Mouse (Mus musculus) kidney, adult 18-20 months (tissue): ENCODE results near the gene Gm49673.
"Not testable (repeated sequence)": the region's sequence is repeated elsewhere in the genome, so short reads cannot be mapped to it uniquely, and the experiment has no call there.

Experiments used
- DNase-seq: peaks from one replicate; pipeline ENCODE4 v3.0.0; 2021

Gm49673 gene

DNA sequence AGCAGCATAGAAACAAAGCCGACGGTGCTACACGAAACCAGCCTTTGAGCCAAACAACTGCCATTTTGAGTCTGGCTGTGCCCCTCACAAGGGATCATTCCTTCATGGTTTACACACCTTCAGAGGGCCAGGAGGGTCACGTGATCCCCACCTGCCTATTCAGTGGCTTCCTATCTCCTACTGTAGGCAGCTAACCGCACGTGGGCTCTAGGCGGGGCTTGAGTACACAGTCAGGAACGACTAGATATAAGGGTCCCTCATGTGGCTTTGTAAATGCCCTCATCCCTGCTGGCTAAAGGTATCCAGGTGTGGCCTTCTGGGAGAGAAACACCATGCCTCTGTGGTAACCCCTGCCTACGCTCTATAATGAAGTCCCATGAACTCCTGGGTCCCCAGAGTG lies 18.0 kb downstream of the Gm49673 start:
- not testable (repeated sequence) for DNase-seq

DNA sequence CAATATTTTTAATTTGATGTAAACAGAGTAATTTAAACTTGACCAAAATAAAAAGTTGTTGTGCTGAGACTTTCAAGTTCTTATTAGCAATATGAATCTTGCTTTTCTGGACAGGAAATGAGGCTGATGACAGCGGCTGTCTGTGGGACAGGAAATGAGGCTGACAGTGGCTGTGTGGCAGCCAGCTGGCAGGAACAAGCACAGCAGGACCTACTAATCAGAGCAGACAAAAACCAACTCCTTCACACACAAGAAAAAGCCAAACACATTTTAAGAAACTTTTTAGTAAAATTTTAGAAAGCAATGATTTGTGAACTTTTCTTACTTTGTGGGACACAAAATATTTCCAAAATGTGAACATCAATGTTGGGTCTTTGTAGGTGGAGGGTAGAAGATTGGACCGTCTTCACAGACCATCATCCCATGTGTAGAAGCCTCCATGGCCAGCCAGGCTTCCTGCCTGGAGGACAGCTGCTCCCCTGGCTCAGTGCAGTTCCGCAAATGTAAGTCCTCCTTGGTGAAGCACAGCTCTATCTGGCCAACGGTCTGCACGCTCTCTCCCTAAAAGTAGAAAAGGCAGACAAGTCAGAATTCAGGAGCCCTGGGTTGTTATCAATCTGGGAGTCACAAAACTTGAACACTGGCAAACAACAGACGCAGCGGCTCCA lies 19.1 kb downstream of the Gm49673 start:
- DNase-seq, result not testable (repeated sequence)

DNA sequence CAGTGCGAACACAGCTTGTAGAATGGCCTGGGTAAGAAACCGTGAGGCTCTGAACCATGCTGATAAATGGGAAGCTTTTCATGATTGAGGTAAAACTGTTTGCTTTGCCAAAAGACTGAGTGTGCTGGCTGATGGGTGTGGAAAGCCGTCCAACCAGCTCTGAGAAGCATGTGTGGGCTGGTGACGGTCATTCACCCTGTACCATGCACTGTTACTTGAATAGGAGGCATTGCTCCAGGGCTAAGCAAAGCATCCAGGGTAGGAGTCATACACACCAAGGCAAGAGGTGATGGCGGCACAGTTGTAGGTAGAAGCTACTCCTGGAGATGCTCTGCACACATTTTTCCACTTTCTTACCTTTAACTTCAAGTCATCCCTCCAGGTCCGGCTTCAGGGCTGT lies 23.0 kb downstream of the Gm49673 start:
- not testable (repeated sequence) for DNase-seq

DNA sequence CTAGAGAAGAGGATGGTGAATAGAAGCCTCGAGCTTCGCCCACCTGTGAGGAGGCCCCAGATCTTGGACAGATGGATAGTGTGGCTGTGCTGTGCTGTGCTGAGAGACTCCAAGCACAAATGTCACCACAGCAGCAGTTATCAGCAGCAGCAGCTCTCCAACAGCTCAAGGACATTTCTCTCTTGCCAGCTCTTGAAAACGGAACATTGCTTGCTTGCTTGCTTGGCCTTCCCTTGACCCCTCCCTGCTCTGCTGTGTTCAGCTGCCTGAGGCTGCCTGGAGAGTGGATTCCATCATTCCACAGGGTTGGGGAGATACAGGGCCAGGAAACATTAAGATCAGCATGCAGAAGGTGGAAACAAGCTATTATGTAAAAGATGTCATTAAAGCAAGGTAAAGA lies 24.6 kb downstream of the Gm49673 start:
- not testable (repeated sequence) for DNase-seq

DNA sequence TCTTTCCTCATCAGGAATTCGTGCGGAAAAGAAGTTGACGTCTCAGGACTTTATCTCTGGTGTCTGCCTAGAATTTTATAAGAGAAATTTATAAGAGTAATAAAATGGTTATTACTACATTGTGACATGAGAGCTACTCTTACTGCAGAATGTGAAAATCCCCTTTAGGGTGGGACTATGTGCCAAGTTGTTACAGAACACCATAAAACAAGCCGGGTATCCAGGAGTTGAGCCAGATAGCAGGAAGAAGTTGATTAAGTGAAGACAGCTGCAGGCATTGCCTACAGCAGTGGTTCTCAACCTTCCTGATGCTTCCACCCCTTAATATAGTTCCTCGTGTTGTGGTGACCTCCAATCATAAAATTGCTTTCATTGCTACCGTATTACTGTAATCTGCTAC lies 30.7 kb downstream of the Gm49673 start:
- not testable (repeated sequence) for DNase-seq

DNA sequence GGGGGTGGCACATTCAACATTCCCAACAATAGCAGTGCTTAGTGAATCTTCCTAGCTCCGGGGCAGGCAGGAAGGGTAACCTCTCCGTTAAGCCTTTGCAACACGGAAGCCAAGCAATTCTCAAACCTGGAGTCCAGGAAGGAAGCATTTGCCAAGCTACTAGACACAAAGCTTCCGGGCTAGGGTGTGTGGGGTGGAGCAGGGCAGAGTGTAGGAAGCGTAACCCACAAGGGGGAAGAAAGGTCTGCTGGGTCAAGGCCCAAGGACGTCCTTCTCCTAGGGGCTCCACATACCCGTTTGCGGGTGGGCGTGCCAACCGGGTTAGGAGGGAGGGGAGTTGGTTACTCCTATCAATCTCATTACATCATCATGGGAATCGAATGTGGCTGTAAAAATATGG lies 31.2 kb downstream of the Gm49673 start:
- DNase-seq, result peak; percentile 28

DNA sequence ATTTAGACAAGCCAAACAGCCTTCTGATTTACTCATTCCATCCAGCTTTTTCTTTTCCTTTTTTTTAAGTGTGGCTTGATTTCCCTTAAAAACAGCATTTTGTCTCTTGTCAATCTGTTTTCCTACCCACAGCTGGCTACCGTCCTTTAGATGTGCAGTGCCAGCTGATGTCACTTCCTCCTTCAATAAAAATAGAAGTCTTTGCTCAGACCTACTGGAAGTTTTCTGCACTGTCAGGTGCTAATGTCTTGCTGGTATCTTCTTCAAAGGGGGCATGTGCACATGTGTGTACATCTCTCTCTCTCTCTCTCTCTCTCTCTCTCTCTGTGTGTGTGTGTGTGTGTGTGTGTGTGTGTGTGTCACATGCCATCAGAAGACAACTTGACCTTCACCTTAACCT lies 35.4 kb downstream of the Gm49673 start:
- not testable (repeated sequence) for DNase-seq

DNA sequence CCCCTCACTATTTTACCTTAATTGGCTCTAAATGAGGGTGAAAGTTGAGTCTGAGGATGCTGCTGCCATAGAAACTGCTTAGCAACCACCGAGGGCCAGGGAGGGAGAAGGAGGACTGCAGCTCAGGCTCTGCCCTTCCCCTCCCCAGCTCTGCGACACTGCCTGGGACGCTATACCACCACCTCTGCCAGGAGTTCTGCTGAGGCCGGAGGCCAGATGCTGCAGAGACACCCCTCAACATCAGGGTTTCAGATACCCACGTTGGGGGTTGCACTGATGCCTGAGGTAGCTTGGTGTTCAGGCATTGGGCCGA lies 46.3 kb downstream of the Gm49673 start:
- DNase-seq, result not testable (repeated sequence)

DNA sequence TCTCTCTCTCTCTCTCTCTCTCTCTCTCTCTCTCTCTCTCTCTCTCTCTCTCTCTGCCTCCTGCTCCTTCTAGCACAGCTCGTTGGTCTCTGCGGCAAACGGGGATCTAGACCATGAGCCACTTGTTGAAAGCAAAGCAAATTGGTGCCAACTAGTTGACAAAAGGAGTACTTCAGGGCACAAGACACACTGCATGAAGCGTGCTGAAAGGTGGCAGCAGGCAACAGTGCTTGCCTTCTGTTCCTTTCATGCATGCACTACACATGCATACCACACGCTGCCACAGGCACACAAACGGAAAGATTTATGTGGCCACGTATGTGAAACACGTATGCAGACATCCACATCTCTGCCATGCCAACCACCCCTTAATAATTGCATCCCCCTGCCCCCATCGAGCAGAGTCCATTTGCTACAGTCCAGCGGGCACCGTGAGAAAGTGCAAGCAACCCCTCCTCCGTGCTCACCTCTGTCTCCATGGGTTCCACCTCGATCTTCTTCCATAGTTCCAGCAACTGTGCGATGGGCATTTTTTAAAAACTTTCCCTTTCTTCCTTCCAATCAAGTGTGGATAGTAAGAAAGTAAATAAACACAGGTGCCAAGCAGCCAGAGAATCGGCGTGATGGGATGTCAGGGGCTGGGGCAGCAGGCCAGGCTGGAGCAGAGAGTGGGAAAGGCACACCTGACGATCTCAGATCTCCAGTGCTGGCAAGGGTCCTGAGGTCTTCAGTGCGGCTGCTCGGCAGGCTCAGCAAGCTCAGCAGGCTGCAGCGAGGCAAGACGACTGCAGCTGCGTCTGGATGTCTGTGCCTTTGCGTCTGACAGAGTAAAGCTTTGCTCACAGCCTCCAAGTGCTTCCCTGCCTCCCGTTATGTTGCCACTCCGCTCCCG lies 46.9 kb downstream of the Gm49673 start:
- DNase-seq, result not testable (repeated sequence)

DNA sequence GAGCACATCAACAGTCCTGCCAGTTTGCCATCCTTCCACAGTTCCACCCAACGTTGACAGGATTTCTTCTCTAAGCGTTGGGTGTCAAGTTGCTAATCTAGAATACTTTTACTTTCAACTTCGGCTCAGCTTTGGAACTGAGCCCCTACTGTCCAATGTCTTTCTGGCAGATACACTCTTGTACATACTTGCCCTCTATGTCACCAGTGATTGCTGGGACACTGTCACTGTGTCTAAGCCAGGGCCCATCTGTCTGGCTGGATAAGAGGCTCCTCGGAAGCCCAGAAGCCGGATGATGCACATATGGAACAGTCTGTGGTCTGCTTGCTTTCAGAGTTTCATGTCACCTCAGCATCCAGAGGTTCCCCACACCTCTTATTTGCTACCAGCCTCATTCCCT lies 51.4 kb downstream of the Gm49673 start:
- peak; percentile 10 for DNase-seq

DNA sequence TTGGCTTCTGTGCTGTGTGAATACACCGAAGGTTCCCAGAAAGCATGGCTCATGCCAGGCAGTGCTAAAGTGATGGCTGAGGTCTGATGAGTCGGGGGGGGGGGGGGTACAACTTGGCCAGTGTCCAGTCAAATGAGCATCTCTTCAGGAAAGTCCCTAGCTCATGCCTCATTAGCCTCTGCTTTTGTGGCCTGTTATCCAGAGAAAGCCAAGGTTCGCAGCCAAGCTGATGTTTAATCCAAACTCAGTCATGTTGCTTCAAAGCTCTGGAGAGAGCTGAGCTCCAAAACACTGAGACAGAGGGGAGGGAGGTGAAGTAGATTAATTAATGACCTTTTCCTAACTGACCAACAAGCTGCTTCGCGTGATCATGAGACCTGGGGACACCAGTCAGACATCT lies 51.9 kb downstream of the Gm49673 start:
- not testable (repeated sequence) for DNase-seq

DNA sequence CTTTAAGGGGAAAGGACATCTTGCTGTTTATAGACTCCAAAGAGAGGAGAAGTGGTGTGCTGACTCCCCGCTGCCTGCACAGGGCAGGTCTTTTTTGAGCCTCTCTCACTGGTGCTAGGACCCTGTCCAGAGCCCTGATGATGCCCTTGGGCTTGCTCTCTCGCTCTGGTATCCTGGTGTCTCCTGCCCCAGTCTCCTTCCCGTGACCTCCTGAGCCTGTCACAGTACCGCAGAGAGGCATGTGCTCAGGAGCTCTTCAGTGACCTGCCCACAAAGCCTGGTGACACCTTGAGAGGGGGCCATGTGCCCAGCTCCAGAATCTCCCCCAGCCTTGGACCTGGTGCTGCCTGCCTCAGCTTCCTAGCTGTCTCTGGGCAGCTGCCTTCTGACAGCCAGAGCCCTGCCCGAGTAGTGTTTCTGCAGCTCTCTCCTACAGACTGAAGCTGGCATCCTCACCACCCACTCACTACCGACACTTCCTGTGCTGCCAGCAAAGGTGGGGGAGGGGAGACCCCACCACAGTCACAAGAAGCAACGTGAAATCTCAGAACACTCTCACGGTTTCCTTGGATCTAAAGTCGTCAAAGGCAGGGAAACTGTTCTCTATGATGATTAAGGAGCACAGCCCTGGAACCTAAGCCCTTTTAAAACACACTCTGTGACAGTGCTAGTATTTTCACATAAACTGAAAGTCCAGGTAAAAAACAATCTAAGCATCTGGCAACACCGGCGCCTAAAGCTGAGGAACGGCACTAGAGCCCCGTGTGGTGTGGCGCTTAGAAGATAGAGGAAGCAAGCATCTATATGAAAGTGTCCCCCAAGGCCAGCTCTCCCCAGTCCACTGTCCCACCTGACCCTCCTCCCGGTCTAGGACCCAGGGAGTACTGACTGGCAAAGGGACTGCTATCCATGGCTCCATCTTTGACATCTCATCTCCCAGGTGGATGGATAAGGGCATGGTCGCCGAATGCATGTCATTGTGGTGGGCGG lies 54.8 kb downstream of the Gm49673 start:
- not testable (repeated sequence) for DNase-seq

DNA sequence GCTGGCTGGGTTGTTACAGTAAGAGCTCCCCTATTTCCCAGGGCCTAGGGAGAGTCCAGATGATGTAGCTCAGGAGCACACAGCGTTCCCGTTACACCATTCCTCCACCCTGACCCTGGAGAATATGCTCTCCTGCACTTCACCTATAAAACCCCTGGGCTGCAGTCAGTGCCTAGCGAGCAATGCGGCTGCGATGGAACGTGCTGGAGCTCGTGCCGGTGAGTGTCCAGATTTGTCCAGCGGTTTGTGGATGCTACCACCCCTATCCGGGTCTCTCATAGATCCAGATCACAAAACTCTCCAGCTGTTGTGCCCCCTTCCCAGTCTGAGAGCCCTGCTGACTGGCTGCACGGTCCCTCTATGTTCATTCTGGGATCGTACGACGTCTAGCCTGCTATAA lies 56.3 kb downstream of the Gm49673 start:
- DNase-seq, result not testable (repeated sequence)

DNA sequence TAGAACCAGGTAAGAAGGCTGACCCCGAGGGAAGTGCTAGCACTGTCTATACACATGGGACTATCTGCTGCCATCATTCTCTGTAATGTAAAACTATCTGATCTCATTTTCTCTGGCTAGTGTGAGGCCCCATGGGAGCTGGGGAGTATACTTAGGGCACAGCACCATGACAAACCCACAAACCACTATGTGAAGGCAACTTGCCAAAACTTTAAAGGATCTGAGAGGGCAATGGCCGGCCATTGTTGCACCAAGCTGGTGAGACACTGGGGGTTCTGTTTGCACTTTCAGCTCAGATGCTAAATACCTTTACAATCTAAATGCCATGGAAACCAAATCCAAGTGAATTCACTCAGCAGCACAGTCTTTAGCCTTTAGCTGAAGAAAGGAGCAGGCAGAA lies 77.7 kb downstream of the Gm49673 start:
- DNase-seq, result not testable (repeated sequence)

DNA sequence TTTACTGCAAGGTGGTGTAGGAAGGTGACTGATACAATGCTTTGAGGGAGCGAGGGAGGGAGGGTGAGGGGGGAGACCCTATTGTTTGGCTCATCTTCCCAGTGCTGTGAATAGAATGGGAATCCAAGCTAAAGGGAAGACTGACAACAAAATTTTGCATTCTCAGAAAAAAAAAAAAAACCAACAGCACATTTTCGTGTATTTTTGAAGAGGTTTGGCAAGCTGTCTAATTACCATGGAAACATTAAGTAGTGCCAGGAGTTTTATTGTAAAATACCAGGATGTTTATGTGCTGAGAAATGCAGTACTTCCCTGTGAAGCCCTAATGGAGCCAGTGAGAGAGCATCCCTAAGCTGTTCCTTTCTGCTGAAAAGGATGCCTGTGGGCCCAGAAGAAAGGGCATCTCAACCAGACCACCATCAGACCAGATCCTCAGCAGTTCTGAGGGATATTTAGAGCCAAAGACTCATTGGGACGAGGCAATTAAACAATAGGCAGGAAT lies 90.9 kb downstream of the Gm49673 start:
- not testable (repeated sequence) for DNase-seq

DNA sequence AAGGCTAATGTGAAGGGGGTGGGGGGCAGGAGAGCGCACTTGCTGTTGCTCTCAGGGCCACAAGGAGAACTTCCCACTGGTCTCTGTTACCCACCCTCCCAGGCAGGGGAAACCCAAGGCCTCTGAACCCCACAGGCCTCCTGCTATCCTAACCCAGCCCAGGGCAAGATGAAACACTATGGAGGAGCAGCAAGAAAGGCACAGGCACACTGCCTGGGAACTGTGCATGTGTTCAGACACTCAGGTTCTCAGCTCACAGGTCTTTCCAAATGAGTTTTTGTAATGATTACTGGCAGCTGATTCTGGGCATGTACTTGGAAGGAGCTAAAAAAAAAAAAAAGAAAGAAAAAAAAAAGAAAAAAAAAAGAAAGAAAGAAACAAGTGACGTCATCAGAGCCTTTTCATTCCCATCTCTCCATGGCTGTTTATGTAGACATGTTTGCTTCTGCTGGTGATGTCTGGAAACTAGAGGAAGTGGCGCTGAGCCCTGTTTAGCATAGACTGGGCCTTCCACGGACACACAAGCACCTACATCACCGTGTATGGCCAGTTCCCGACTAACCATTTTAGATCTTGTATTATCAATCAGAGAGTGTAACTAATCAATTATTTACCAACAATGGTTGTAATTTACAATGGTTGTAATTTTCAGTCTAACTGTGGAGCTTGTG lies 91.5 kb downstream of the Gm49673 start:
- not testable (repeated sequence) for DNase-seq

DNA sequence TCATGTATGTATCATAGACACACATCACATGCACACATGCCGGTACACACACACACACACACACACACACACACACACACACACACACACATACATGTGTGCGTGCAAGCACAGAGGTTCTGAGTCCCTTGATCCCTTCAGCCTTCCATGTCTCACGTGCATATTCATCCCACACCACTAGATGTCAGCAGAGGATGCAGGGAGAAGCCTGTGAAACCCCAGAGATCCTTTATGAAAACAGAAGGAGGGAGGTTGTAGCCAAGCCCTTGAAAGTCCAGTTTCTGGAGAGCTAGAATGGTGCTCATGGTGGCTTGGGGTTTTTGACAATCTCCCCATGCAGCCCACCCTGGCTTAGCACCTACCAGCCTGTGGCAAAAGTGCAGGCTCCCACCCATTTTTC lies 96.3 kb downstream of the Gm49673 start:
- peak; percentile 84 for DNase-seq

DNA sequence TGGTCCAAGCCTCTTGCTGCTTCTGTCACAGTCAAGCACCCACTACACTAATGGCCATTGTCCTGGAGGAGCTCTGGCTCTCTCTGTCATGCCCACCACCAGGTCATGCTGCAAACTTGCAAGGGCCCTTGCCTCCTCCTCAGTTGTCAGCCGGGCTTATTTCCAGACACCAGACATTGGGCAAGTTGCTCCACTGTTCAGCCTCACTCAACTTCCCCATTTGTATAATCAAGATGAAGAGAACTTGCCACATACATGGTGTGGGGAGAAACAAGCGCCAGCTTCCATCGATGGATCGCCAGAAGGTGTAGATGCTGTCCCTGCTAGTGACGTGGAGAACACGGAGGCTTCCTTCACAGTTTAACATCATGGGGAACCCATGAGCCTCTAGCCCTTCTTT lies 97.4 kb downstream of the Gm49673 start:
- not testable (repeated sequence) for DNase-seq

DNA sequence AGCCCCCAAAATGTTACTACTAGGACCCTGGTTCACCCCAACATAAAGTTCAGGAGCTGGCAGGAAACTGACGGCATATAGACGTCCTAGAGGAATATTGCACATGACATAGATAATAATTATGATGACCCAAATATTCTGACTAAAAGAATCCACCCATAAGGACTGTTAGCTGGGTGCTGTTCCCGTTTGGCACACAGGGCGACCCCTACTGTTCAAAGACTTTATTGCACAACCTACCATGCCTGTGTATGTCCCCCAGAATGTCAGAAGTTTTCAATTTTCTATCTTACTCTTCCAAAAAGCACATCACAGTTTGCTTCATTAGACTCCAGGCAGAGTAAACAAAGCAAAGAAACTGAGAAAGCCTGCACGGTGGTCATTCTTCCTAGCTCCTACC lies 101.4 kb downstream of the Gm49673 start:
- DNase-seq, result peak; percentile 51

DNA sequence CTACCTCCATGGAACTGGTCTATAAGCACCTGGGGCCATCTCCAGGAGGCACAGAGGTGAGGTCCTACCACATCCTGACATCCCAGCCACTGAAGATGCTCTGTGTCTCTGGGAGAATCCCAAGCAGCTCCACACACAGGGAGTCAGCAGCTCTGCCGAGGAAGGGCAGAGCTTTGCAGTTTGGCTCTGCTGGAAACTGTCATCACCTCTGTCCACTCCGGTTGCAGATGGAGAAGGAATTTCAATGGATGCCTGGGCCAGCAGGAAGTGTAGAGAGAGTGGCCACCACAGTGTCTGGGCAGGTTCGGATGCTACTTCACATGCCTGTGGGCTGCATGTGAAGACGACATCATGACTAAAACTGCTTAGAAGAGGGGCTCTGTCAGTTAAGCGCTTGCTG lies 106.4 kb downstream of the Gm49673 start:
- DNase-seq, result not testable (repeated sequence)

DNA sequence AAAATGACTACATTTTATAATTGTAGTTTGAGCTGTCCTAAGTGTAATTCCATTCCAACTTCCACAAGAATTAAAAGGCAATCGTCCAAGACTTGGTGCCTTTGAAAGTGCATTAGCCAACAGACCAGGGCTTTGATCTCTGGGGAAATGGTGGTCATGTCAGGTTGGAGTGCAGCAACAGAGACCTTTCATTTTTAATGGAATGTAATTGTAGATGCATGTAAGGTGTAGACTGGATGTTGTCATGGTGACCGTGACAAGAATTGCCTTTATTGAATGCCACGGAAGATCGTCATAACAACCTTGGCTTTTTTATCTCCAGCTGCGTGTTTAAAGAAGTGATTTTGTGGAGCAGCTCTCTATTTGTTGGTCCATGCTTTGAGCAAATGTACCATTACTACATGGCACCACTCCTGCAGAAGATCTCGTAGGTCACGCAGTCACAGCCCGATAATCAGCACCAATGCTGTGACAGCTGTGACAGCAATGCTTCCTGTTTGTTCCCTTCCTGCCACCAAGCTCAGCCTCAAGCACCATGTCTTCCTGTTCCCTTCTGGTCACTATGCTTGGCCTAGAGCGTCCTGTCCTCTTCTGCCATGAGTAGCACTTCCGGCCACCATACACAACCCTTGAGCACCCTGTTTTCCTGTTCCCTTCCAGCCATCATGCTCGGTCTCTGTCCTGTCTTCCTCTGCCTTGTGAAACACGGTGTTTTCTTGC lies 107.5 kb downstream of the Gm49673 start:
- not testable (repeated sequence) for DNase-seq

DNA sequence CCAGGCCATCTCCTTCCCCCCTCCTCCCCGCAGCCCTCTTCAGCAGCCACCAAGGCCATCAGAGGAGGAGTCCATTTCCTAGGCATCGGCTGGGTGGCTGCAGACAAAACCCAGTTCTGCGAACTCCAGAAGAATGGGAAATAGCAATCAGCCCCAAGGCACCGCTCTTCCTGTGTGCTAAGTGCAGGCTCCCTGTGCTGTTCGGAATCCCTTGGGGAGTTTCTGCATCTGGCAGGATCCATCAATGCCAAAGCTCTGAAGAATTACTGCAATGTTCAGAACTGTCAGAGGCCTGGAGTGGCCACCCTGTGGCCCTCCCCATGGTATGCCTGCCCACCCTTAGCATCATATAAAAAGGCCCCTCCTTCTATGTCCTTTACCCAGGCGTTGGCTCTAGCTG lies 110.6 kb downstream of the Gm49673 start:
- DNase-seq, result not testable (repeated sequence)
